Mouse (Mus musculus) heart, embryonic 15.5 days (tissue): ENCODE data around the gene Olfr651. TPM values are rescaled to one million over a fixed set of nuclear protein-coding genes. Genes with fewer than 3 reads are reported as not detected.

Experiments used
- ATAC-seq: fragments of 200-750 bp; cut with Nextera tagmentation; replicated peaks from 2 replicates; pipeline ENCODE4 v1.8.0; 2017; ENCODE audit warnings: low read depth, moderate TSS enrichment; ENCODE audit not compliant: insufficient number of reproducible peaks, insufficient read depth, low FRiP score
- H3K27ac ChIP-seq: fragments of 300-500 bp; sonication (generic); 2 replicates; pipeline ENCODE4 v1.5.1; 2015; ENCODE audit warnings: mild to moderate bottlenecking, inconsistent platforms
- H3K27me3 ChIP-seq: fragments of 300-500 bp; sonication (generic); 2 replicates; pipeline ENCODE4 v1.6.1; 2015; ENCODE audit warnings: inconsistent platforms
- H3K36me3 ChIP-seq: fragments of 300-500 bp; sonication (generic); 2 replicates; pipeline ENCODE4 v1.6.1; 2015; ENCODE audit warnings: mild to moderate bottlenecking, inconsistent platforms
- H3K4me1 ChIP-seq: fragments of 300-500 bp; sonication (generic); replicated peaks from 2 replicates; pipeline ENCODE4 v1.6.1; 2015; ENCODE audit warnings: inconsistent platforms
- H3K4me2 ChIP-seq: fragments of 300-500 bp; sonication (generic); 2 replicates; pipeline ENCODE4 v1.6.1; 2015; ENCODE audit warnings: inconsistent platforms, mild to moderate bottlenecking, moderate library complexity
- H3K4me3 ChIP-seq: fragments of 300-500 bp; sonication (generic); 2 replicates; pipeline ENCODE4 v1.5.1; 2015; ENCODE audit warnings: mild to moderate bottlenecking, inconsistent platforms
- H3K9ac ChIP-seq: fragments of 300-500 bp; sonication (generic); 2 replicates; pipeline ENCODE4 v1.6.1; 2015; ENCODE audit warnings: mild to moderate bottlenecking, inconsistent platforms
- H3K9me3 ChIP-seq: fragments of 300-500 bp; sonication (generic); replicated peaks from 2 replicates; pipeline ENCODE4 v1.6.1; 2016; ENCODE audit warnings: inconsistent platforms
- WGBS: fragments of 180-500 bp; shearing (Covaris S2); methylation state at CpG from one replicate; pipeline ENCODE4 v1.1.7; 2015; ENCODE audit warnings: mixed read lengths; 5-methylcytosine and 5-hydroxymethylcytosine counted together
- polyA plus RNA-seq: library from polyadenylated mRNA; unstranded; fragments of >200 nt; fragmentation: Nextera tagmentation; extraction: Ambion mirVana; gene quantifications from 2 replicates; pipeline ENCODE4 v1.2.1, GENCODE M21; 2015

Olfr651 gene
- polyA plus RNA-seq, 1 experiment from 2014 or later, result not detected

DNA sequence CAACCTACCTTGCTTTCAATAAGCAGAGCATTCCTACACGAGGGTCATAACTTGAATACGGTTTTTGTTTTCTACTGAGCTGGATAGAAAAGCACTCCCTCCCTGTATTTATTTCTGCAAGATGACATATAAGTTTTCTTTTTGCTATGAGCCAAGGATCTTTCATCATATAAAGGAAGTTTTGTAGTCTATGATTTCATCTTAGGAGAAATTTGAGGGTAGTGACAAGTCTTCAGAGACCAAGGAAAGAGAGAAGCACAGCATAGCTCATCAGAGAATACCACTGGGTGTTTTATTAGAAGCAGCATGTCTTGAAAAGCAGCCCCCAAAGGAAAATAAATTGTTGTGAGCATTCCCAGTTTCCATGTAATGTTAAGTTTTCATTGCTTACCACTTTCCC is 51.7 kb downstream of the Olfr651 start, which contains the start of gene Olfr655:
Olfr655 (minus strand) TSS at position 101 of the 400 bp plus-strand sequence.
- no peaks in the 10 kb centered on the region for H3K9me3 ChIP-seq
- no peaks in the 10 kb centered on the region for H3K4me1 ChIP-seq
- ATAC-seq, result no peak
- no peak within 1 kb of the TSS for H3K4me2 ChIP-seq
- H3K9ac ChIP-seq, result no peak within 1 kb of the TSS
- no peaks in the 10 kb centered on the region for H3K27me3 ChIP-seq
- WGBS, result 71% methylated on average over 2 of the region's 2 CpGs
- no peaks in the 10 kb centered on the region for H3K36me3 ChIP-seq
- H3K4me3 ChIP-seq, result no peak within 1 kb of the TSS
- no peak within 1 kb of the TSS for H3K27ac ChIP-seq

DNA sequence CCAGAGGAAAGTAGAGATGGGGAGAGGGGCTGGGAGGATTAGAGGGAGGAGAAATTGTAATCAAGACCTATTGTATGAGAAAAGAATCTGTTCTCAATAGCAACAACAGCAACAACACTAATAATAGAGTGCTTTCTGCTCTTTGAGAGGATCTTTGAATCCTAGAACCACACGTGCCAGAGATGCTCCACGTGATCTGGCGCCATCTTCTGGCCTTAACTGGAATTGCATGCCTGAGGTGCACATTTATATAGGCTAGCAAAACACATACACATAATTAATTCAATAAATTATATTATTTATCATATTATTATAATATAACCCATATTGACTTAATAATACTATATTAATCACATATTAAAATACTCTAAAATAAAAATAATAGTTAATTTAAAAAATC is 53.2 kb downstream of the Olfr651 start:
- WGBS, result 2% methylated on average over 3 of the region's 3 CpGs
- Histone ChIP-seq H3K4me2 (no peak overlapping the region), H3K36me3 (no peaks in the 10 kb centered on the region), H3K4me3 (no peak overlapping the region), H3K9ac (no peak overlapping the region), H3K27ac (no peak overlapping the region), H3K4me1 (no peaks in the 10 kb centered on the region), H3K27me3 (no peaks in the 10 kb centered on the region), H3K9me3 (no peaks in the 10 kb centered on the region)
- ATAC-seq, result no peak

Other genes starting within 250 kb of the Olfr651 start
- gene Trim12a, start 234.7 kb upstream of the Olfr651 start, polyA plus RNA-seq, result 8.6 and 10.1 TPM in 2 replicates
- 0.08 and 0.15 TPM in 2 replicates for gene Trim34b, start 220.7 kb upstream of the Olfr651 start, polyA plus RNA-seq
- 2.7 and 3.1 TPM in 2 replicates for gene Trim12c, start 196.8 kb upstream of the Olfr651 start, polyA plus RNA-seq
- 0.18 TPM in 2 replicates for gene Trim30b, start 180.2 kb upstream of the Olfr651 start, polyA plus RNA-seq
- 0.11 and 0.23 TPM in 2 replicates for gene Trim30c, start 149.3 kb upstream of the Olfr651 start, polyA plus RNA-seq
- 0.92 and 1.9 TPM in 2 replicates for gene Trim30a, start 84.9 kb upstream of the Olfr651 start, polyA plus RNA-seq
- 0.48 and 1.1 TPM in 2 replicates for gene Trim30d, start 42.3 kb upstream of the Olfr651 start, polyA plus RNA-seq
- gene Olfr652, start 10.8 kb downstream of the Olfr651 start, polyA plus RNA-seq, result not detected in 2 replicates
- not detected in 2 replicates for gene Olfr653, start 27.2 kb downstream of the Olfr651 start, polyA plus RNA-seq
- gene Olfr654, start 36.9 kb downstream of the Olfr651 start, polyA plus RNA-seq, result not detected in 2 replicates
- gene Olfr655, start 51.6 kb downstream of the Olfr651 start, polyA plus RNA-seq, result not detected in 2 replicates
- not detected in 2 replicates for gene Olfr656, start 63.8 kb downstream of the Olfr651 start, polyA plus RNA-seq
- not detected in 2 replicates for gene Olfr657, start 74.7 kb downstream of the Olfr651 start, polyA plus RNA-seq
- not detected in 2 replicates for gene Olfr658, start 97.2 kb downstream of the Olfr651 start, polyA plus RNA-seq
- gene Olfr659, start 116.6 kb downstream of the Olfr651 start, polyA plus RNA-seq, result not detected in 2 replicates
- not detected in 2 replicates for gene Olfr661, start 136.4 kb downstream of the Olfr651 start, polyA plus RNA-seq
- not detected in 2 replicates for gene Usp17le, start 227.3 kb downstream of the Olfr651 start, polyA plus RNA-seq